Mouse (Mus musculus): ENCODE measurements around the gene Atf5. TPM values are rescaled to one million over a fixed set of nuclear protein-coding genes. Genes with fewer than 3 reads are reported as not detected.

Atf5 gene
- polyA plus RNA-seq, 1 experiment: 139 TPM

GRCm38 (mm10) chr7:44819863-44820262 is 3.4 kb upstream of the Atf5 start:
- no peak for DNase-seq (ENCODE audit: low read depth)

DNA sequence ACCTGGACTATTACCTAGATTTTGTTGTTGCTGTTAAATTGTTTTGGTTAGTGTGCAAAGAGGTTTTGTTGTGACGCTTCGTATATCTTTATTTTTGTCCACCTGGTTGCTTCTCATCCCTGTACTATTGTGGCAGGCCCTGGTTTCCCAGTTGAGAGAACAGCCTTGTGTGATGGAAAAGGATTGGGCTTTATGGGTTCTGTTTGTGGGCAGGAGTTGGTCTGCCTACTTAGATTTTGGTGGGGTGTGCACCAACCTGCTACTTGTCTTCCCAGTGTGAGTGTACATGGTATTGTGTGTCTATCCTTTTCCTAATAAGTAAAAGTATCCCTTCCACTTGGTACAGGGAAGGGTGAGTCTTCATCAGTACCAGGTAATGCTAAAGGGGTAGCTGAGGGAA is 2.9 kb upstream of the Atf5 start:
- DNase-seq (ENCODE audit: low read depth): no peak

GRCm38 (mm10) chr7:44818751-44819235 is 2.3 kb upstream of the Atf5 start:
- no peak for DNase-seq (ENCODE audit: low read depth)

DNA sequence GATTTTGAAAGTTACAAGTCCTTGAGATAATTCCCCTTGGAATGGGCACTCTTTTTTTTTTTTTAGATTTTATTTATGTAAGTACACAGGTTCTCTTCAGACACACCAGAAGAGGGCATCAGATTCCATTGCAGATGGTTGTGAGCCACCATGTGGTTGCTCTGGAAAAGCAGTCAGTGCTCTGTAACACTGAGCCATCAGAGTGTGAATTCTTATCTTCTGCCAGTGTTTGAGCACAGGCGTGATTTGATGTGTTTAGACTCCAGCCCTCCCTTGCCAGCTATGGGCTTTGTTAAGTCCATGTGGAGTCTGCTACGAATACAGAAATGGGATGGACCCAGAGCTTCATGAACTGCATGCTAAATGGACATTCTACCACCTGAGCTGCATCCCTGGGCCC is 1.7 kb upstream of the Atf5 start:
- DNase-seq (ENCODE audit: low read depth): no peak

GRCm38 (mm10) chr7:44817441-44817840 is 983 bp upstream of the Atf5 start:
- no peak for DNase-seq (ENCODE audit: low read depth)

GRCm38 (mm10) chr7:44815721-44816469 is 563 bp downstream of the Atf5 start, which contains the start of the genes Nup62 and Il4i1:
Nup62 (plus strand) TSS chr7:44816088.
Il4i1 (plus strand) TSS chr7:44816387.
- DNase-seq (ENCODE audit: low read depth): peak; percentile 84

- no peak for DNase-seq (ENCODE audit: low read depth)
Observed at GRCm38 (mm10) chr7:44814952-44815553, 1.4 kb downstream of the Atf5 start.

DNA sequence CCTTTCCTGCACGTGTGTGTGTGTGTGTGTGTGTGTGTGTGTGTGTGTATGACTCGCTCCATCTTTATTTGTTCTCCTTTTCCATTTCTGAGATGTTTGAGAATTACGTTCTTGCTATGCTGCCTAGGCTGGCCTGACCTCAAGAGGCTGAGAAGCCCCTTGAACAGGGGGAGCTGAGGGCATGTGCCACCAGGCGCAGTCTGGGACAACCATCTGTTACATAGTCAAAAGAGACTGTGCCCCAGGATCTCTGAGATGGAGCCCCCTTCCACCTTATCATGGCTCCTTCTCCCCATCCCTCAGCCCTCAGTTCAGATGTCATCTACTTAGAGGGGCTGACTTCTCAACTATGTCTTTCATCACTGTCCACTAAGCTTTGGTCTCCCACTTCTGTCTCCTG is 2.0 kb downstream of the Atf5 start:
- DNase-seq (ENCODE audit: low read depth): no peak

DNA sequence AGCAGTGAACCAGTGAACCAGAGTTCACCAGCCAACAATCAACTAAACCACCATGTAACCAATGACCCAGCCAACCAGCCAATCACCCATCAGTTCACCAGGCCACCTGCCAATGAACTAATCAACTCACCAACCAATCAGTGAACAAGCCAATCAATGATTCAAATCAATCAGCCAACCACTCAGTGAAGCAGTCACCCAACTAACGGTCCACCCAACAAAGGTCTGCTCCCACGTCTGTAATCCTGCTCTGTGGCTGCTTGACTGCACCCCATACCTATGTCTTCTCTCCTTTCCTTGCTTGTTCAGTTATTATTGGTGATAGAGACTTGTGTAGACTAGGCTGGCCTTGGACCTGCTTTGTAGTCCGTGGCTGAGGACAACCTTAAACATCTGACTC is 2.5 kb downstream of the Atf5 start:
- DNase-seq (ENCODE audit: low read depth): no peak

DNA sequence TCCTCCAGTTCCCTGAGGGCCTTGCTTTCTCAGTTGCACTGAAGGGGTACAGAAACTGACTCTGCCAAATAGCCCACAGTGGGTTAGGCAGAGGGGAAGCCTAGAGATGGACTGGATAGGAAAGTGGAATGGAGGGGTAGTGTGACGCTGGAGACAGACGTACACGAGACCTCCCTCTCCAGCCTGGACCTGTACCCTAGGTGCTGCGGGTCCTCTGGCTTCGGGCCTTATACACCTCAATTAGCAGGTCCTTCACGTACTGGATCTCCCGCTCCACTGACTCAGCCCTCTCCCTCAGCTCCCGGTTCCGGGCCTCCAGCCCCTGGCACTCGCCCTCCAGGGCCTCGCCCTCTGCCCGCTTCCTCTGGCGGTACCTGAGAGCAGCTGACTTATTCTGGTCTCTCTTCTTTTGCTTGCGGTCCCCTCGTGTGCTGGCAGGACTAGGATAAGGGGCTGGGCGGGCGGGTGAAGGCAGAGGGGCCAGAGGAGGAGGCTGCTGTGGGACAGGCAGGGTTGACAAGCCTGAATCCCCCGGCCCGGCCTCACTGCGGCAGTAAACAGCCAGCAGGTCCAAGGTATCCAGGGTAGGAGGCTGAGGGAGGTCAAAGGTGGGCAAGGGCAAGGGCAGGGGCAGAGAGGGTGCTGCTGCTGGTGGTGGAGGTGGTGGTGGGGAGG is 3.7 kb downstream of the Atf5 start:
- DNase-seq (ENCODE audit: low read depth): no peak

- DNase-seq (ENCODE audit: low read depth): no peak
Observed at GRCm38 (mm10) chr7:44810819-44811557, 5.5 kb downstream of the Atf5 start.

- DNase-seq (ENCODE audit: low read depth): no peak
Observed at GRCm38 (mm10) chr7:44810365-44810764, 6.1 kb downstream of the Atf5 start.

- no peak for DNase-seq (ENCODE audit: low read depth)
Observed at GRCm38 (mm10) chr7:44809466-44809865, 7.0 kb downstream of the Atf5 start.

- DNase-seq (ENCODE audit: low read depth): no peak
Observed at GRCm38 (mm10) chr7:44808927-44809326, 7.5 kb downstream of the Atf5 start.

- DNase-seq (ENCODE audit: low read depth): no peak
Observed at GRCm38 (mm10) chr7:44792781-44793180, 23.7 kb downstream of the Atf5 start.

GRCm38 (mm10) chr7:44790066-44790465 is 26.4 kb downstream of the Atf5 start:
- no peak for DNase-seq (ENCODE audit: low read depth)

DNA sequence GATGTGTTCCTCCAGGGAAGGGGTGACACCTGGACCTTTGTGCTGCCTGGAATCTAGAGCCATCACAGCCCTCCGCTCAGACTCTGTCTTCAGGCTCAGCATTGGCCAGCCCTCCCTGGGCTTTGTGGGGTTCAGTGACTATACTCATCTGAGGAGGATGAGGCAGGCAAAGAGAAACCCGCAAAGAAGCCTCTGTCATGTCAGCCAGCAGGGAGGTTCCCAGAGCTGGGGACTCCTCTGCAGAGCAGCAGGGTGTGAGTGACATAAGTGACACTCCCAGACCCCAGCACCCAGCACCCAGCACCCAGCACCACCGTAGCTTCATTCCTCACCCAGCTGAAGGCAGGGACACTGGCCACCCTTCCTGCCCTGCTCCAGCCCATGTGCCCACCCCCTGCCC is 26.9 kb downstream of the Atf5 start:
- DNase-seq (ENCODE audit: low read depth): no peak

DNA sequence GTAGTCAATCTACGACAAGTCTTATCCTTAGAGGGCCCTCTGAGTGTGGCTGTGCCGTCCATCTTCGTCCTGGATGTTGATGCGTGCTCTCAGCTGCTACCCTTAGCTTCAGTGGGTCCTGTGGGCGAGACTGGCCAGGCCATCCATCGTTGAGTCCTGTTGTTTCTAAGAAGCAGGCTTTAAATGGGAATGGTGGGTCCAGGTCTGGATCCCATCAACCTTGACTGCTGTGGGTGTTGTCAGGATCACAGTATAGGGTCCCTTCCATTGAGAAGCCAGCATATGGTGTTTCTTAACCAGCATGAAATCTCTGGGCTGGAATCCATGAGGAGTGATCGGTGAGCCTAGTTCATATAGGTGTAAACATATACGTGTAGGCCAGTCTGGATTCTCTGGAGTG is 36.4 kb downstream of the Atf5 start:
- no peak for DNase-seq (ENCODE audit: low read depth)

- peak; percentile 2 for DNase-seq (ENCODE audit: low read depth)
Observed at GRCm38 (mm10) chr7:44776849-44777498, 39.5 kb downstream of the Atf5 start.

- no peak for DNase-seq (ENCODE audit: low read depth)
Observed at GRCm38 (mm10) chr7:44772591-44773204, 43.8 kb downstream of the Atf5 start.

GRCm38 (mm10) chr7:44770046-44770578 is 46.3 kb downstream of the Atf5 start:
- no peak for DNase-seq (ENCODE audit: low read depth)

Measured in gonadal fat pad, adult 2 months (tissue).